Mouse (Mus musculus): ENCODE measurements around the gene Ncoa4. TPM values are rescaled to one million over a fixed set of nuclear protein-coding genes. Genes with fewer than 3 reads are reported as not detected.
"Not testable (repeated sequence)": the region's sequence is repeated elsewhere in the genome, so short reads cannot be mapped to it uniquely, and the experiment has no call there.

Gene Ncoa4
- total RNA-seq, 2 experiments from 2014 or later: 137 to 141 TPM

GRCm38 (mm10) chr14:32159150-32159670, 455 bp upstream of the Ncoa4 start:
- no peak for DNase-seq (ENCODE audit: low spot score in 2 of 2)

GRCm38 (mm10) chr14:32160563-32160962, 898 bp downstream of the Ncoa4 start:
- no peak for DNase-seq (ENCODE audit: low spot score in 2 of 2)

- no peak for DNase-seq (ENCODE audit: low spot score in 2 of 2)
These were observed 1.6 kb downstream of the Ncoa4 start for GRCm38 (mm10) chr14:32161090-32161885.

GRCm38 (mm10) chr14:32162231-32162630, 2.6 kb downstream of the Ncoa4 start:
- no peak for DNase-seq (ENCODE audit: low spot score in 2 of 2)

GRCm38 (mm10) chr14:32163203-32163888, 3.7 kb downstream of the Ncoa4 start:
- no peak for DNase-seq (ENCODE audit: low spot score in 2 of 2)

- no peak for DNase-seq (ENCODE audit: low spot score in 2 of 2)
These were observed 4.7 kb downstream of the Ncoa4 start for GRCm38 (mm10) chr14:32164173-32165051.

- peak; percentile 19 to 32 for DNase-seq (ENCODE audit: low spot score in 2 of 2)
These were observed 5.8 kb downstream of the Ncoa4 start for GRCm38 (mm10) chr14:32165278-32166061.

GRCm38 (mm10) chr14:32166062-32166441, 6.4 kb downstream of the Ncoa4 start:
- DNase-seq (ENCODE audit: low spot score in 2 of 2): no peak

GRCm38 (mm10) chr14:32166840-32167239, 7.2 kb downstream of the Ncoa4 start:
- no peak for DNase-seq (ENCODE audit: low spot score in 2 of 2)

GRCm38 (mm10) chr14:32167326-32167725, 7.7 kb downstream of the Ncoa4 start:
- DNase-seq (ENCODE audit: low spot score in 2 of 2): no peak

- DNase-seq (ENCODE audit: low spot score in 2 of 2): no peak
These were observed 9.1 kb downstream of the Ncoa4 start for GRCm38 (mm10) chr14:32168653-32169231.

- no peak for DNase-seq (ENCODE audit: low spot score in 2 of 2)
These were observed 10.5 kb downstream of the Ncoa4 start for GRCm38 (mm10) chr14:32170137-32170536.

- no peak for DNase-seq (ENCODE audit: low spot score in 2 of 2)
These were observed 15.6 kb downstream of the Ncoa4 start for GRCm38 (mm10) chr14:32175310-32175709.

- DNase-seq (ENCODE audit: low spot score in 2 of 2): not testable (repeated sequence)
These were observed 16.9 kb downstream of the Ncoa4 start for GRCm38 (mm10) chr14:32176590-32176989.

GRCm38 (mm10) chr14:32179393-32180195, 19.9 kb downstream of the Ncoa4 start:
- DNase-seq (ENCODE audit: low spot score in 2 of 2): no peak

- DNase-seq (ENCODE audit: low spot score in 2 of 2): no peak
These were observed 21.2 kb downstream of the Ncoa4 start for GRCm38 (mm10) chr14:32180861-32181260.

- DNase-seq (ENCODE audit: low spot score in 2 of 2): no peak
These were observed 24.2 kb downstream of the Ncoa4 start for GRCm38 (mm10) chr14:32183846-32184245.

GRCm38 (mm10) chr14:32190627-32191391, 31.1 kb downstream of the Ncoa4 start:
- DNase-seq (ENCODE audit: low spot score in 2 of 2): no peak

GRCm38 (mm10) chr14:32191926-32192325, 32.3 kb downstream of the Ncoa4 start:
- no peak for DNase-seq (ENCODE audit: low spot score in 2 of 2)

All from layer of hippocampus, postnatal 14 days (tissue).